Mouse (Mus musculus) erythroblast, embryonic 14.5 days (primary cell): ENCODE measurements at regions not wholly inside any gene's neighbourhood (a gene's known extent, or its start where the extent isn't known, plus 50 kb on each side); places are given as distances from the start of the nearest gene placed in this dataset.

Source experiments
- H3K27me3 ChIP-seq: 2 replicates; pipeline ENCODE4 v1.6.1; 2012; ENCODE audit warnings: inconsistent platforms; ENCODE audit not compliant: control insufficient read depth
- H3K36me3 ChIP-seq: 2 replicates; pipeline ENCODE4 v1.6.1; 2012; ENCODE audit warnings: mild to moderate bottlenecking, inconsistent platforms; ENCODE audit not compliant: control insufficient read depth
- H3K4me1 ChIP-seq: 2 replicates; pipeline ENCODE4 v1.6.1; 2012; ENCODE audit warnings: inconsistent platforms; ENCODE audit not compliant: control insufficient read depth
- H3K4me3 ChIP-seq: replicated peaks from 2 replicates; pipeline ENCODE3; 2012; ENCODE audit warnings: moderate library complexity, mild to moderate bottlenecking, inconsistent platforms
- H3K9me3 ChIP-seq: 2 replicates; pipeline ENCODE4 v1.6.1; 2012; ENCODE audit warnings: low read length, inconsistent platforms, mixed read lengths; ENCODE audit not compliant: control insufficient read depth
- GATA1 ChIP-seq: IDR thresholded peaks from 2 replicates; pipeline ENCODE4 v1.6.1; 2012; ENCODE audit warnings: low read length, inconsistent platforms, mixed read lengths
- TAL1 ChIP-seq: IDR thresholded peaks from 3 replicates; pipeline ENCODE4 v1.6.1; 2012; ENCODE audit warnings: low read length, inconsistent platforms, mixed read lengths

DNA sequence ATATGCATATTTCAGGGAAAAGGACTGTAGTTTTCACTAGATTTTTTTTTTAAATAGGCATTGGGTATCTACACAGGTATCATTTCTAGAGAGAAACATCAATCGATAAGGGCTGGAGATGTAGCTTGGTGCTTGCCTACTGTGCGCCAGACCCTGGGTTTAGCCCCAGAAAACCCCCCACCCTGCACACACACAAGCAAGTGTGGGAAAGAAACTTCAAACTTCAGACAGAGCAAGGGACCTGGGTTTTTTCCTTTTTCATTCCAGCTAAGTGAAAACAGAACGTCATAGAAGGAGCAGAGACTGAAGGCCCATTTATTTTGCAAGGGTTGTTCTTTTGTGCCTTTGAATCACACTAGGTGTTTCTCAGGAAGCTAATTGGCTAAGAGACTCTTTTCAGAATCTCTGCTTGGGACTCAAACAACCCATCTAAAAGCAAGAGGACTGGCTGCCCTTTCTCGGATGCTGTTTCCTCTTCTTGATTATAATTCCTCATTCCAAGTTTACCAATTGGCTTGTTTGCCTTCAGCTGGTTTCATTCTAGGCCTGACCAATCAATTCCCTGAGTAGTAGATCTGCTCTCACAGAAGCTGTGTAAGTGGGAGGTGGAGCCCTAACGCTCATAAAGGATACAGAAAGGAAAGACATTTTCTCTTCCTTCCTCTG lies 150.1 kb downstream of the Nufip1 start:
- Histone ChIP-seq H3K4me1 (no peaks in the 10 kb centered on the region), H3K9me3 (no peaks in the 10 kb centered on the region), H3K27me3 (no peaks in the 10 kb centered on the region), H3K4me3 (no peak overlapping the region), H3K36me3 (no peaks in the 10 kb centered on the region)
- TF ChIP-seq GATA1, result no peak
- no peak for TF ChIP-seq TAL1

DNA sequence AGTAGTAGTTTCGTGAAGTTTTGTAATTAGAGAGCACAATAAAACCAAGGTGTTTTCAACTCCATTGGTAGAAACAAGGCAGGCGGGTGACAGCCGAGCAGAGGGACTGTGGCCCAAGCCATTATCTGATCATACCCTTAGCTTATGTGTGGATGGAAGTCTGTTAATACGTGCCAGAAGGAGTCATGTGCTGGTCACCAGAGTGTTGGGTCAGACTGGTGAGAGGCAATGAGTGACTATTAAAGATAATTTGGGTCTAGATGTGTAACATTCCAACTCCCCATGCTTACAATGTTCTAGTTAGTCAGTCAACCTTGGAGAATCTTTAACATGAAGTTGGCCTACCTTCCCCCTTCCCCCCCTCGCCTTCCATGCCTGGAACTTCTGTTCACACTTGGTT lies 151.1 kb upstream of the Tsc22d1 start:
- Histone ChIP-seq H3K36me3 (no peaks in the 10 kb centered on the region), H3K27me3 (no peaks in the 10 kb centered on the region), H3K4me3 (no peak overlapping the region), H3K4me1 (no peaks in the 10 kb centered on the region), H3K9me3 (peaks cover 3% of the 10 kb centered on the region; the same call in 1 of the 2 replicates)
- TF ChIP-seq GATA1 (no peak), TAL1 (no peak)

DNA sequence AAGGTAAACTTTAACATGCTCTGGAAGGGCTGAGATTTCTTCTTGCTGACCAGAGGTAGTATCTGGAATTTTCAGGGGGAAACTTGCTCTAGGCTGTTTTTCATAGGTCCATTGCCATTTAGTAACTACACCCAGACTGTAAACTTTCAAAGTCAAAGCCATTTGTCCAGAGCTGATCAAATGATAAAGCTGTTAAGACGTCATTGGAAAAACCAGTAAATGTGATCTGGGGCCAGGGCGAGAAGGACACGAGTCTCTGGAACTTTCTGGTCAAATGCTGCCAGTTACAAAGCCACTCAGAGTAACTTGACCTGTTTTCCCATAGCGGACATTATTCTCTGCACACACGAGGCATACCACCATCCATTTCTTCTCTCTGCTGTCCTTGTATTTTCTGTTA lies 148.9 kb upstream of the Tsc22d1 start:
- Histone ChIP-seq H3K4me1 (no peaks in the 10 kb centered on the region), H3K4me3 (no peak overlapping the region), H3K36me3 (no peaks in the 10 kb centered on the region), H3K27me3 (no peaks in the 10 kb centered on the region), H3K9me3 (peaks cover 3% of the 10 kb centered on the region; the same call in 1 of the 2 replicates)
- TF ChIP-seq TAL1 (no peak), GATA1 (no peak)

- H3K4me3 ChIP-seq, result no peak overlapping the region
- H3K36me3 ChIP-seq, result no peaks in the 10 kb centered on the region
- H3K4me1 ChIP-seq, result no peaks in the 10 kb centered on the region
- TF ChIP-seq TAL1 (no peak), GATA1 (no peak)
- no peaks in the 10 kb centered on the region for H3K27me3 ChIP-seq
- peaks cover 3% of the 10 kb centered on the region; the same call in 1 of the 2 replicates for H3K9me3 ChIP-seq
Measured at GRCm38 (mm10) chr14:76266249-76266648, 148.5 kb upstream of the Tsc22d1 start.

DNA sequence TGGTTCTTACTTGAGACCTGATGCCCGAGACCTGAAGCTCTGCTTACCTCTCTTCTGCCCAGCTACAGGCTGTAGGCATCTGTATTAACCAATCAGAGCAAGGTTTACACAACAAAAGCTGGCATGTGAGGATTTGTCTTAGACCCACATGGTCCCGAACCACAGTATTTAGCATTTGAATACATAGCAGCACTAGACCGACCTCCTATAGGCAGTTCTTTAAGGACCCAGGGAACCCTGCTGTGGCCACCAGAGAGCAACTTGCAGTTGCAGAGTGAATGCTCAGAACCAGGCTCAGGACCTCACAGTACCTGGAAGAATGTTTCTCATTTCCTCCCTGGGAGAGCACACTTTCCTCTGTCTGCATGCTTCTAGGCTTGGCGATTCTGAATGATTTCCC lies 147.7 kb upstream of the Tsc22d1 start:
- H3K36me3 ChIP-seq, result no peaks in the 10 kb centered on the region
- H3K9me3 ChIP-seq, result peaks cover 3% of the 10 kb centered on the region; the same call in 1 of the 2 replicates
- H3K4me1 ChIP-seq, result no peaks in the 10 kb centered on the region
- TF ChIP-seq TAL1 (no peak), GATA1 (no peak)
- H3K27me3 ChIP-seq, result no peaks in the 10 kb centered on the region
- H3K4me3 ChIP-seq, result no peak overlapping the region

DNA sequence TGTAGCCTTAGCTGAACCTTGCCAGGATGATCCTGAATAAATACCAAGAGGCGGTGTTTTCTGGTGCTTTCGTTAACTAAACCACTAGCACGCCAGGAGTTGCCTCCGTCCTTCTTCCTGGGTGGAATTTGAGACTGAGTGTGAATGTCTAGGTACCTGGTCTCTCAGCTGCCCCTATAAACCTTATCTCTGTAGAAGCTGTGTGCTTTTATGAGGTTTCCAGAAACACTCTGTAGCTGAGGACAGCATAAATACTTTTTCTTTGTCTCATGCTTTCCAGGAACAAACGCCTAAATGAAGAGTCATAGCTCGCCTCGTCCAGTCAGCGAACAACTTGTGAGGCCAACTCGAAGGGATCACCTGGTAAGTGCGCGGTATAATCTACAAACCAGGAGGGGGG lies 143.6 kb upstream of the Tsc22d1 start:
- H3K4me1 ChIP-seq, result no peaks in the 10 kb centered on the region
- no peak for TF ChIP-seq TAL1
- no peak for TF ChIP-seq GATA1
- no peak overlapping the region for H3K4me3 ChIP-seq
- H3K27me3 ChIP-seq, result no peaks in the 10 kb centered on the region
- peaks cover 1% of the 10 kb centered on the region; the same call in 1 of the 2 replicates for H3K9me3 ChIP-seq
- no peaks in the 10 kb centered on the region for H3K36me3 ChIP-seq

- H3K4me3 ChIP-seq, result no peak overlapping the region
- H3K4me1 ChIP-seq, result no peaks in the 10 kb centered on the region
- TF ChIP-seq GATA1 (no peak), TAL1 (no peak)
- no peaks in the 10 kb centered on the region for H3K27me3 ChIP-seq
- no peaks in the 10 kb centered on the region for H3K9me3 ChIP-seq
- no peaks in the 10 kb centered on the region for H3K36me3 ChIP-seq
Measured at GRCm38 (mm10) chr14:76272840-76273239, 141.9 kb upstream of the Tsc22d1 start.

- H3K9me3 ChIP-seq, result no peaks in the 10 kb centered on the region; the same call in 1 of the 2 replicates
- H3K4me1 ChIP-seq, result no peaks in the 10 kb centered on the region
- TF ChIP-seq GATA1, result no peak
- no peak overlapping the region for H3K4me3 ChIP-seq
- H3K27me3 ChIP-seq, result no peaks in the 10 kb centered on the region
- H3K36me3 ChIP-seq, result no peaks in the 10 kb centered on the region
Measured at GRCm38 (mm10) chr14:76276655-76277054, 138.1 kb upstream of the Tsc22d1 start.

GRCm38 (mm10) chr14:76278751-76279450 lies 135.9 kb upstream of the Tsc22d1 start:
- TF ChIP-seq TAL1 (no peak), GATA1 (no peak)
- no peaks in the 10 kb centered on the region for H3K36me3 ChIP-seq
- no peaks in the 10 kb centered on the region for H3K27me3 ChIP-seq
- H3K4me1 ChIP-seq, result no peaks in the 10 kb centered on the region
- H3K4me3 ChIP-seq, result no peak overlapping the region
- H3K9me3 ChIP-seq, result no peaks in the 10 kb centered on the region; the same call in 1 of the 2 replicates

DNA sequence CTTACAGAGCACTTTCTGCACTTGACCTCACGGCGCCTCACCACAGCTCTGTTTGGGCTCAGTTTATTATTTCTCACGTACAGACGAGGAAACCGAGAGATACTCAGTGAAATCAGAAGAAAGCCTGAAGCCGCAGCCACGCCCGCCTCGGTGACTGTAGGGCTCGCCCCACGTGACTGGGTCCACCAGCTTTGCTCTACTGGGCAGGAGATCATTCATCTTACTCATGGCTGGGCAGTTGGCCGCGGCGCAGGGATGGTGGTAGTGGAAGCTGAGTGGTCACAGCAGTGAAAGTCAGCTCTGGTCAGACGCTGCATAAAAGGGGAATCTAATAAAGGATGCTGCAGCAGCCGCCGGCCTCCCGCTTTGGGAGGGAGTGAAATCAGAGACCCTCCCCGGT lies 135.2 kb upstream of the Tsc22d1 start:
- no peak for TF ChIP-seq TAL1
- TF ChIP-seq GATA1, result no peak
- H3K9me3 ChIP-seq, result no peaks in the 10 kb centered on the region; the same call in 1 of the 2 replicates
- H3K27me3 ChIP-seq, result no peaks in the 10 kb centered on the region
- H3K4me3 ChIP-seq, result no peak overlapping the region
- no peaks in the 10 kb centered on the region for H3K4me1 ChIP-seq
- H3K36me3 ChIP-seq, result no peaks in the 10 kb centered on the region
